Mouse (Mus musculus) hindbrain, embryonic 15.5 days (tissue): ENCODE data around the gene M6pr. TPM values are rescaled to one million over a fixed set of nuclear protein-coding genes. Genes with fewer than 3 reads are reported as not detected.

Experiments
- ATAC-seq: fragments of 200-750 bp; cut with Nextera tagmentation; 2 replicates; pipeline ENCODE4 v1.8.0; 2017; ENCODE audit warnings: low read depth, moderate number of reproducible peaks, moderate TSS enrichment; ENCODE audit not compliant: low FRiP score
- H3K27ac ChIP-seq: fragments of 300-500 bp; sonication (generic); replicated peaks from 2 replicates; pipeline ENCODE4 v1.5.1; 2015; ENCODE audit warnings: mild to moderate bottlenecking, inconsistent platforms
- H3K27me3 ChIP-seq: fragments of 300-500 bp; sonication (generic); 2 replicates; pipeline ENCODE4 v1.6.1; 2015; ENCODE audit warnings: control low read depth, inconsistent platforms
- H3K36me3 ChIP-seq: fragments of 300-500 bp; sonication (generic); 2 replicates; pipeline ENCODE4 v1.6.1; 2015; ENCODE audit warnings: control low read depth, inconsistent platforms
- H3K4me1 ChIP-seq: fragments of 300-500 bp; sonication (generic); replicated peaks from 2 replicates; pipeline ENCODE4 v1.6.1; 2015; ENCODE audit warnings: control low read depth, inconsistent platforms
- H3K4me2 ChIP-seq: fragments of 300-500 bp; sonication (generic); 2 replicates; pipeline ENCODE4 v1.6.1; 2015; ENCODE audit warnings: moderate library complexity, mild to moderate bottlenecking, inconsistent platforms
- H3K4me3 ChIP-seq: fragments of 300-500 bp; sonication (generic); 2 replicates; pipeline ENCODE4 v1.5.1; 2015; ENCODE audit warnings: mild to moderate bottlenecking, inconsistent platforms
- H3K9ac ChIP-seq: fragments of 300-500 bp; sonication (generic); 2 replicates; pipeline ENCODE4 v1.6.1; 2015; ENCODE audit warnings: inconsistent platforms
- H3K9me3 ChIP-seq: fragments of 300-500 bp; sonication (generic); 2 replicates; pipeline ENCODE4 v1.6.1; 2016; ENCODE audit warnings: control low read depth, inconsistent platforms
- WGBS: fragments of 180-500 bp; shearing (Covaris S2); methylation state at CpG from one replicate; pipeline ENCODE4 v1.1.7; 2015; 5-methylcytosine and 5-hydroxymethylcytosine counted together
- polyA plus RNA-seq: library from polyadenylated mRNA; unstranded; fragments of >200 nt; fragmentation: Nextera tagmentation; extraction: Ambion mirVana; gene quantifications from 2 replicates; pipeline ENCODE4 v1.2.1, GENCODE M21; 2015

M6pr gene
- 46.7 and 51.3 TPM in 2 replicates for polyA plus RNA-seq

DNA sequence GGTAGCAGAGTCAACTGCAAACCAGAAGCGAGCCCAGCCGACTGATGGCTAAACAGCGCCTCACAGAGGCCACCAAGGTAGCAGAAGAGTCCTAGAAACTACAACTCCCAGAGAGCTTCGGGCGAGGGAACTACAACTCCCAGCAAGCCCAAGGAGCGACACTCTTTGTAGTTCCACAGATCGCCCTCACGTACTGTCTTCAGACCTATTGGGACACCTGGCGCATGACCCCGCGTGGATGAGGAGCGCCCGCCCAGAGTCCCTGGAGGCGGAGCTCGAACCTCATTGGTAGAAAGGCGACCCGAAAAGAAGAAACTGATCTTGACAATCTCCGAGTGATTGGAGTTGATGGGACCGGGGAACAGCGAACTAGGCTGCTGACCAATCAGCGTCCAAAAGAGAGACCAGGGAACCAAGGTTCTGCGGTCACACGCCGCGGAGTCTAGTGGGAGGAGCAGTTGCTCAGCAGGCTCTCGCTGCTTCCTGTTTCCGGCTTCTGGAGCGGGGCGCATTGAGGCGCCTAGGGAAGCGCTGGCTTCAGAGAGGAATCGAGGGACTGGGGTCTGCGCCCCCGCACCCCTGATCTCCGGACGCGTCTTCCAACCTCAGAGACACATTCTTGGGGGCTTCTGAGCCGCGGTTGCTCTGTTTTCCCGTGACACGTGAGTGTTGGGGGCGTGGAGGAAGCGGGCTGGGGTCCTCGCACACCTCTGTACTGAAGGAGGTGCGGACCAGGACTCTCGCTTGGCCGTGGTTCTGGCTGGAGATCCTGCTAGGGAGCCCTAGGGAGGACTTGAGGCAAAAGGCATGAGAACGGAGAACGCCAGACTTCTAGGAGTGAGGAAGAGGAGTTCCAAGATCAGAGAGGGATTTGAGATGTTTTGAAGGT, at the start of gene M6pr:
Gene M6pr (plus strand): TSS at position 216 of the 889 bp plus-strand sequence.
- H3K4me1 ChIP-seq = peaks cover 20% of the 10 kb centered on the region
- H3K36me3 ChIP-seq = peaks cover 13% of the 10 kb centered on the region
- no peaks in the 10 kb centered on the region for H3K9me3 ChIP-seq
- no peaks in the 10 kb centered on the region for H3K27me3 ChIP-seq
- WGBS = under 1% methylated on average over 49 of the region's 49 CpGs
- peak within 1 kb of the TSS; percentile 87 for H3K4me3 ChIP-seq
- peak within 1 kb of the TSS; percentile 74 for H3K4me2 ChIP-seq
- ATAC-seq = peak; percentile 99
- peak within 1 kb of the TSS; percentile 76 for H3K9ac ChIP-seq
- H3K27ac ChIP-seq = peak within 1 kb of the TSS; percentile 77

DNA sequence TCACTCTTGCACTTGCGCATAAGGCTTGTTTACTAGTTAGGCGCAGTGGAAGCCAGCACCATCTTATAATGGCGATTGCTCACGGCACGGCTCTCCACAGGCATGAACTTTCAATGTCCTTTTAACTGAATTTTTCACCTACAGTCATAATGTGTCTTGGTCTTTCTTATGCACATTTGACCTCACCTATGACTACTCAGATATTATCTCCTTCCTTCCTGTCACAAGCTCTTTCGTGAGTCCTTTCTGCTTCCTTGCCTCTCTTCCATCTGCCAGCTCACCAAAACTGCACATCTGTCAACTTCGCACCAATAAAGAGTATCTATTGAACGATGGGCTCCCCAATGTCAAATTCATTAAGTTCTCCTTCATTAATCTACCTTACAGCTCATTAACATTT, 46.0 kb upstream of the M6pr start:
- H3K27me3 ChIP-seq = 0 out of 2 replicates have a peak, but pooled peaks cover 6% of the 10 kb centered on the region
- no peaks in the 10 kb centered on the region for H3K9me3 ChIP-seq
- no peak overlapping the region for H3K27ac ChIP-seq
- H3K4me3 ChIP-seq = no peak overlapping the region
- no peaks in the 10 kb centered on the region for H3K4me1 ChIP-seq
- H3K9ac ChIP-seq = no peak overlapping the region
- no peak overlapping the region for H3K4me2 ChIP-seq
- H3K36me3 ChIP-seq = no peaks in the 10 kb centered on the region
- no peak for ATAC-seq
- 80% methylated on average over 8 of the region's 8 CpGs for WGBS

- ATAC-seq = peak; percentile 63; the same call in 1 of the 2 replicates
- Histone ChIP-seq H3K9ac (no peak overlapping the region), H3K27ac (no peak overlapping the region), H3K4me3 (no peak overlapping the region), H3K27me3 (no peaks in the 10 kb centered on the region), H3K36me3 (no peaks in the 10 kb centered on the region), H3K9me3 (no peaks in the 10 kb centered on the region), H3K4me1 (no peaks in the 10 kb centered on the region), H3K4me2 (no peak overlapping the region)
- WGBS = 48% methylated on average over 3 of the region's 3 CpGs
Measured at GRCm38 (mm10) chr6:122268561-122268960, 40.0 kb upstream of the M6pr start.

- 93% methylated on average over 4 of the region's 4 CpGs for WGBS
- ATAC-seq = no peak
- H3K4me2 ChIP-seq = no peak overlapping the region
- no peak overlapping the region for H3K9ac ChIP-seq
- no peaks in the 10 kb centered on the region for H3K4me1 ChIP-seq
- no peaks in the 10 kb centered on the region for H3K9me3 ChIP-seq
- H3K36me3 ChIP-seq = no peaks in the 10 kb centered on the region
- H3K27me3 ChIP-seq = no peaks in the 10 kb centered on the region
- H3K27ac ChIP-seq = no peak overlapping the region
- no peak overlapping the region for H3K4me3 ChIP-seq
Measured at GRCm38 (mm10) chr6:122269170-122269569, 39.4 kb upstream of the M6pr start.

GRCm38 (mm10) chr6:122270152-122270551, 38.4 kb upstream of the M6pr start:
- H3K9ac ChIP-seq = no peak overlapping the region
- H3K4me1 ChIP-seq = no peaks in the 10 kb centered on the region; the same call in 1 of the 2 replicates
- no peak overlapping the region for H3K4me3 ChIP-seq
- no peak overlapping the region for H3K4me2 ChIP-seq
- 81% methylated on average over 11 of the region's 11 CpGs for WGBS
- no peaks in the 10 kb centered on the region for H3K36me3 ChIP-seq
- no peaks in the 10 kb centered on the region for H3K27me3 ChIP-seq
- ATAC-seq = no peak
- no peak overlapping the region for H3K27ac ChIP-seq
- H3K9me3 ChIP-seq = no peaks in the 10 kb centered on the region

DNA sequence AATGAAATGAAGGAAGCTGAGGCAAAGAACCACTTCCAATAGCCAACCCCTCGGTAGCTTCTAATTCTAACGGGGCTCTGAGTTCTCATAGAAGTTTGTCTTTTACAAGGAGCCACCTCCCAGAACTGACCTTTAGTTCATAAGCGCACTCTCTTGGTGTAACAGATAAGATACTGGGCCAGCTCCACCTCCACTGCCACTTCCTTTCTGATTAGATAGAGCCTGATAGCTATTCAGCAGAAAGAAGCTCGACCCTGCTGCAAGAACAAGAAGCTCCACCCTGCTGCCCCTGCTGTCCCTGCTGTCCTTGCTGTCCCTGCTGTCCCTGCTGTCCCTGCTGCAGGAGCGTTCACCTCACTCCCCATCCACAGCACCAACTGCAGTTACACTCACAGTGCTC, 34.0 kb upstream of the M6pr start:
- no peaks in the 10 kb centered on the region for H3K9me3 ChIP-seq
- H3K27ac ChIP-seq = no peak overlapping the region
- WGBS = 70% methylated on average over 5 of the region's 5 CpGs
- H3K27me3 ChIP-seq = no peaks in the 10 kb centered on the region
- H3K4me2 ChIP-seq = no peak overlapping the region
- no peak overlapping the region for H3K4me3 ChIP-seq
- ATAC-seq = no peak
- H3K36me3 ChIP-seq = no peaks in the 10 kb centered on the region
- H3K4me1 ChIP-seq = no peaks in the 10 kb centered on the region; the same call in 1 of the 2 replicates
- H3K9ac ChIP-seq = no peak overlapping the region

- no peaks in the 10 kb centered on the region for H3K27me3 ChIP-seq
- no peaks in the 10 kb centered on the region for H3K9me3 ChIP-seq
- H3K4me3 ChIP-seq = no peak overlapping the region
- ATAC-seq = no peak
- WGBS = 87% methylated on average over 7 of the region's 7 CpGs
- no peak overlapping the region for H3K9ac ChIP-seq
- H3K4me2 ChIP-seq = no peak overlapping the region
- H3K27ac ChIP-seq = no peak overlapping the region
- no peaks in the 10 kb centered on the region; the same call in 1 of the 2 replicates for H3K4me1 ChIP-seq
- no peaks in the 10 kb centered on the region for H3K36me3 ChIP-seq
Measured at GRCm38 (mm10) chr6:122276565-122276964, 32.0 kb upstream of the M6pr start.

GRCm38 (mm10) chr6:122282782-122283181, 25.7 kb upstream of the M6pr start, which contains the start of gene Klrg1:
TSS of gene Klrg1 (minus strand) at chr6:122282882.
- H3K9ac ChIP-seq = no peak within 1 kb of the TSS
- no peaks in the 10 kb centered on the region for H3K36me3 ChIP-seq
- H3K4me1 ChIP-seq = no peaks in the 10 kb centered on the region
- no peaks in the 10 kb centered on the region for H3K27me3 ChIP-seq
- no peak within 1 kb of the TSS for H3K4me2 ChIP-seq
- no peak for ATAC-seq
- H3K9me3 ChIP-seq = no peaks in the 10 kb centered on the region
- H3K27ac ChIP-seq = no peak within 1 kb of the TSS
- WGBS = 89% methylated on average over 6 of the region's 6 CpGs
- H3K4me3 ChIP-seq = no peak within 1 kb of the TSS

GRCm38 (mm10) chr6:122283429-122283828, 25.1 kb upstream of the M6pr start:
- Histone ChIP-seq H3K4me1 (no peaks in the 10 kb centered on the region), H3K4me2 (no peak overlapping the region), H3K27me3 (no peaks in the 10 kb centered on the region), H3K9ac (no peak overlapping the region), H3K4me3 (no peak overlapping the region), H3K27ac (no peak overlapping the region), H3K36me3 (no peaks in the 10 kb centered on the region), H3K9me3 (no peaks in the 10 kb centered on the region)
- ATAC-seq = no peak
- 90% methylated on average over 2 of the region's 2 CpGs for WGBS

- Histone ChIP-seq H3K36me3 (no peaks in the 10 kb centered on the region), H3K9ac (no peak overlapping the region), H3K27me3 (no peaks in the 10 kb centered on the region), H3K4me1 (no peaks in the 10 kb centered on the region), H3K4me3 (no peak overlapping the region), H3K27ac (no peak overlapping the region), H3K9me3 (no peaks in the 10 kb centered on the region), H3K4me2 (no peak overlapping the region)
- no peak for ATAC-seq
- 82% methylated on average over 4 of the region's 4 CpGs for WGBS
Measured at GRCm38 (mm10) chr6:122284304-122284703, 24.2 kb upstream of the M6pr start.

- H3K9ac ChIP-seq = no peak overlapping the region
- no peaks in the 10 kb centered on the region for H3K27me3 ChIP-seq
- no peak overlapping the region for H3K27ac ChIP-seq
- H3K9me3 ChIP-seq = no peaks in the 10 kb centered on the region
- no peak overlapping the region for H3K4me3 ChIP-seq
- no peaks in the 10 kb centered on the region for H3K36me3 ChIP-seq
- ATAC-seq = no peak
- H3K4me1 ChIP-seq = no peaks in the 10 kb centered on the region
- H3K4me2 ChIP-seq = no peak overlapping the region
- 95% methylated on average over 1 of the region's 1 CpGs for WGBS
Measured at GRCm38 (mm10) chr6:122284823-122285222, 23.7 kb upstream of the M6pr start.

GRCm38 (mm10) chr6:122288263-122288662, 20.3 kb upstream of the M6pr start:
- H3K4me1 ChIP-seq = no peaks in the 10 kb centered on the region
- WGBS = 59% methylated on average over 1 of the region's 1 CpGs

More at GRCm38 (mm10) chr6:122288263-122288662, 20.3 kb upstream of the M6pr start:
- Histone ChIP-seq H3K27ac (no peak overlapping the region), H3K36me3 (no peaks in the 10 kb centered on the region), H3K9me3 (no peaks in the 10 kb centered on the region), H3K9ac (no peak overlapping the region), H3K4me3 (no peak overlapping the region), H3K4me2 (no peak overlapping the region), H3K27me3 (no peaks in the 10 kb centered on the region)
- no peak for ATAC-seq
